Mouse (Mus musculus): ENCODE results near the gene Clasrp. TPM values are rescaled to one million over a fixed set of nuclear protein-coding genes. Genes with fewer than 3 reads are reported as not detected.

Clasrp gene
- total and polyA plus RNA-seq, 3 experiments: 34.4 to 280 (median 37.3) TPM

- DNase-seq: no peak
Measured at GRCm38 (mm10) chr7:19563884-19564283, 40.4 kb downstream of the Clasrp start.

GRCm38 (mm10) chr7:19562643-19563410, 41.5 kb downstream of the Clasrp start, which contains the start of gene Ppp1r37:
Ppp1r37 (minus strand) TSS chr7:19563076.
- DNase-seq: peak; percentile 37

GRCm38 (mm10) chr7:19561765-19562642, 42.3 kb downstream of the Clasrp start:
- peak; percentile 91 for DNase-seq

- DNase-seq: no peak
Measured at GRCm38 (mm10) chr7:19561431-19561764, 42.9 kb downstream of the Clasrp start.

- DNase-seq: peak; percentile 37
Measured at GRCm38 (mm10) chr7:19560491-19561260, 43.6 kb downstream of the Clasrp start.

- no peak for DNase-seq
Measured at GRCm38 (mm10) chr7:19558965-19559364, 45.3 kb downstream of the Clasrp start.

- no peak for DNase-seq
Measured at GRCm38 (mm10) chr7:19557982-19558900, 46.0 kb downstream of the Clasrp start.

GRCm38 (mm10) chr7:19557086-19557485, 47.2 kb downstream of the Clasrp start:
- peak; percentile 26 for DNase-seq

- no peak for DNase-seq
Measured at GRCm38 (mm10) chr7:19554168-19554567, 50.1 kb downstream of the Clasrp start.

GRCm38 (mm10) chr7:19552443-19552842, 51.8 kb downstream of the Clasrp start:
- DNase-seq: peak; percentile 24

- DNase-seq: no peak
Measured at GRCm38 (mm10) chr7:19551634-19552033, 52.7 kb downstream of the Clasrp start.

GRCm38 (mm10) chr7:19549394-19549793, 54.9 kb downstream of the Clasrp start:
- DNase-seq: no peak

- DNase-seq: no peak
Measured at GRCm38 (mm10) chr7:19547344-19547969, 56.8 kb downstream of the Clasrp start.

- no peak for DNase-seq
Measured at GRCm38 (mm10) chr7:19546007-19546406, 58.3 kb downstream of the Clasrp start.

GRCm38 (mm10) chr7:19543584-19543983, 60.7 kb downstream of the Clasrp start:
- DNase-seq: no peak

- peak; percentile 32 for DNase-seq
Measured at GRCm38 (mm10) chr7:19542155-19542691, 62.1 kb downstream of the Clasrp start.

GRCm38 (mm10) chr7:19541681-19542154, 62.6 kb downstream of the Clasrp start:
- no peak for DNase-seq

GRCm38 (mm10) chr7:19540771-19541566, 63.3 kb downstream of the Clasrp start:
- no peak for DNase-seq

GRCm38 (mm10) chr7:19534676-19535075, 69.6 kb downstream of the Clasrp start:
- peak; percentile 46 for DNase-seq

Measured in adrenal gland, adult 2 months (tissue).